Mouse (Mus musculus): Measurements from ENCODE around the gene Gnmt.

Gnmt gene

GRCm38 (mm10) chr17:46703971-46704886 lies 24.7 kb downstream of the Gnmt start:
- no peak for DNase-seq (ENCODE audit: low read depth, low spot score)

- no peak for DNase-seq (ENCODE audit: low read depth, low spot score)
Measured at GRCm38 (mm10) chr17:46702506-46702905, 26.5 kb downstream of the Gnmt start.

DNA sequence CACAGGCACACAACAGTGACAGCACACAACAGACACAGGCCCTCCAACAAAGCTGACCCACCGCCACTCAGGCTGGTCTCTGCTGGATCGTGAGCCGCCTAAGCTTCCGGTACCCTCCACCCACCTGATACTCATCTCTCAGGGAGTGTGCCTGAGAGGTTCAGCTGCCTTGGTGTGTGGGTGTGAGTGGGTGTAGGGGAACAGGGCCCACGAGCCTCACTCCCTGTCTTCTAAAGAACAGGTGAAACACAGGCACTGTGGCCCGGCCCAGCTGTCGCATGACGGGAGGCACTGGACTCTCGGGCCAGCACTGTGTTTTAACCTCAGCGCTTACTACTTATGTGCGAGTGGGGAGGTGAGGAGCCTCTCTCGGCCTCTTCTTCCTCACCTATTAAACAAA lies 26.9 kb downstream of the Gnmt start:
- DNase-seq (ENCODE audit: low read depth, low spot score): no peak

DNA sequence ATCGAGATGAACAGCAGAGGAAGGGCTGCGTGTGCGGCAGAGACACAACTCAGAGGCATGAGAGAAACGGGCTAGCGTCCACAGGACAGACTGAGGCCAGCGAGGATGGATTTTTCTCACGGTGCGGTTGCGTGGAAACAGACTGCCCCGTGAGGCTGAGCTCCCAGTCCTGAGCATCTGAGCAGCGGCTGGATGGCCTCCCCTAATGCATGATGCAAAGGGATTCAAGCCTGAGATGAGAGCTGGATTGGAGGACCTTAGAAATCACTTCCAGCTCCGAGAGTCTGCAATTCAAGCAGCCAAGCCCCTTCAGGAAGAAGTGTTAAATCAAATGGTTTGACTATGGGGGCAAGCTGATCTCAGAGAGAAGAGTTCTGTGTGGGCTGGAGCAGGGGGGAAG lies 27.5 kb downstream of the Gnmt start:
- no peak for DNase-seq (ENCODE audit: low read depth, low spot score)

- no peak for DNase-seq (ENCODE audit: low read depth, low spot score)
Measured at GRCm38 (mm10) chr17:46699912-46700311, 29.1 kb downstream of the Gnmt start.

DNA sequence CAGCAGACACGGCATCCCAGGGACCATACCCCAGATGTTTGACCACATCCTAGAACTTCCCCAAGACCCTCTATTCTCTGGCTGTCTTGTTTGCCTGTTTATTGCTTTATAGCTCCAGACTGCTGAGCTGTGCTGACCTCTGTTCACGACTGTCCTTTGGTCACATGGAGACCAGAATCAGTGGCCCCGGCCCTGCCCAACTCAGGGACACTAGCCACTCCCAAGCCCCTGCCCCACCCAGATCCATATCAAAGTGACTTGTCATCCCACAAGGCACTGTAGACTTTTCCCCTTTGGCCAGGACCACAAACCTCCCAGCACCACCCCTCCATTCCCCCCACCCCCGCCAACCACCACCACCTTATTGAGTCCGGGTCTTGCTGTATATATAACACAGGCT lies 29.7 kb downstream of the Gnmt start:
- DNase-seq (ENCODE audit: low read depth, low spot score): no peak

- DNase-seq (ENCODE audit: low read depth, low spot score): no peak
Measured at GRCm38 (mm10) chr17:46698515-46698914, 30.5 kb downstream of the Gnmt start.

GRCm38 (mm10) chr17:46694517-46695063 lies 34.4 kb downstream of the Gnmt start:
- DNase-seq (ENCODE audit: low read depth, low spot score): no peak

DNA sequence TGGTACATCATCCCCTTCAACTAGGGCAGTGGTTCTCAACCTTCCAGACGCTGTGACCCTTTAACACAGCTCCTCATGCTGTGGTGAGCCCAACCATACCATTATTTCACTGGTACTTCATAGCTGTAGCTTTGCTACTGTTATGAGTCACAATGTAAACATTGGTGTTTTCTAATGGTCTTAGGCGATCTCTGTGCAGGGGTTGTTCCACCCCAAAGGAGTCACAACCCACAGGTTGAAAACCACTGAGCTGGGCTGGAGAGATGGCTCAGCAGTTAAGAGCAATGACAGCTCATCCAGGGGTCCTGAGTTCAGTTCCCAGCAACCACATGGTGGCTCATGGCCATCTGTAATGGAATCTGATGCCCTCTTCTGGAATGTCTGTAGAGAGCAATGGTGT lies 37.6 kb downstream of the Gnmt start:
- no peak for DNase-seq (ENCODE audit: low read depth, low spot score)

- DNase-seq (ENCODE audit: low read depth, low spot score): no peak
Measured at GRCm38 (mm10) chr17:46690665-46691064, 38.3 kb downstream of the Gnmt start.

DNA sequence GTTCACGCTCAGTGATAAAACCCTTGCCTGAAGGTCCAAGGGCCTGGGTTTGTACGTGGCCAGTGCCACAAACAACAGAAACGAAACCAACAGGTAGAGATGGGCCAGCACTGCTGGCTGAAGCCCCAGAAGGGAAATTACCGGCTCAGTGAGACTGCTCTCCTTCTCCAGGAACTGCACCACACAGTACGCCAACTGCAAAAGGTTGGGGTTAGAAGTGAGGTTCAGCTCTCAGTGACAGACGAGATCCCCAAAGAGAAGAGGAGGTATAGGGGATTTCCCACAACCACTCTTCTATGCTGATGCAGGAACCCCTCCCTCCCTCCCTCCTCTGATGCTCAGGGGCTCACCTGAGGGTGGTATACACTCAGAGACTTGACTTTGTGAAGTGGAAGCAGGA lies 43.1 kb downstream of the Gnmt start:
- no peak for DNase-seq (ENCODE audit: low read depth, low spot score)

GRCm38 (mm10) chr17:46682654-46683389 lies 46.1 kb downstream of the Gnmt start:
- DNase-seq (ENCODE audit: low read depth, low spot score): no peak

DNA sequence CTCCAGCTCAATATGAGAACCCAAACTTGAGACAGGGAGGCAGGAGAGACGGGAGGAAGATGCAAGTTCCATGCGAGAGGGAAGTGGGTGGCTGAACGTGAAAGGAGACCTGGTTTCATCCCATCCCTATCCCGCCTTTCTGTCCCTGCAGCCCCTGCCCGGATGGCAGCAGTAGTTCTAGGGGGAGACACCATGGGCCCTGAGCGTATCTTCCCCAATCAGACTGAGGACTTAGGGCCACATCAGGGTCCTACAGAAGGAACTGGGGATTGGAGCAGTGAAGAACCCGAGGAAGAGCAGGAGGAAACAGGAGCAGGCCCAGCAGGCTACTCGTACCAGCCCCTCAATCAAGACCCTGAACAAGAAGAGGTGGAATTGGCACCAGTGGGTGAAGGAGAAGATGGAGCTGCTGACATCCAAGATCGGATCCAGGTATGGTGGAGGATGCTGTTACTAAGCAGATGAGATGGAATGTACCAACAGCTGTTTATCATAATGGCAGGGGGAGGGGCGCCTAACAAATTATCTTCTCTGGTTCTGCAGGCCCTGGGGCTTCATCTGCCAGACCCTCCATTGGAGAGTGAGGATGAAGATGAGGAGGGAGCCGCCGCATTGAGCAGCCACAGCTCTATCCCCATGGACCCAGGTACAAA lies 47.4 kb downstream of the Gnmt start:
- DNase-seq (ENCODE audit: low read depth, low spot score): no peak

DNA sequence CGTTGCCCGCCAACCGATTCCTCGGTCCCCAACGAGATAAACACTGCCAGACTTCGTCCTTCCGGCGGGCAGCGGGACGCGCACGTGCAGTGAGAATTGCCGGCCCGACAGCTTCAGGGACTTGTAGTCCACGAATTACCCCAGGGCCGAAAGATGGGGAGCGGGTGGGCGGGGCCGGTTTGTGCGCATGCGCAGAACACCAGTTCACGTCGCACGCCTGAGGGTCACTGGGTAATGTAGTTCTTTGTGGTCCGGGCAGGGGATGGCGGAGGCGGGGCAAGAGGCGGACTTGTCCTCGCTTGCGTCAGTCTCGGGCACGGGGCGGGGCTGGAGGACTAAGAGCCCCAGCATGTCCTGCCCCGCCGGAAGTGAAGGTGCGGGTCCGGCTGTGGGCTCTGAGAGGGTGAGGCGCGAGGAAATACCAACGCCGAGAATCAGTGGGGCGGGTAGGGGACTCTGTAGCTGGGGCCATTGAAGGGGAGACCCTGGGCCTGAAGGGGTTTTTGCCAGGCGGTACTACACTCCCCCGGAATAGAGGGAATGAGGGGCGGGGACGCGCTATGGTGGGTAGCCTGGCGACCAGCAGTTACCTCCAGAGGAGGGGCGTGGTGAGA lies 48.1 kb downstream of the Gnmt start, which contains the start of gene Klhdc3:
Gene Klhdc3 (minus strand): TSS at position 155 of the 614 bp plus-strand sequence.
- peak; percentile 97 for DNase-seq (ENCODE audit: low read depth, low spot score)

GRCm38 (mm10) chr17:46679843-46680759 lies 48.9 kb downstream of the Gnmt start:
- DNase-seq (ENCODE audit: low read depth, low spot score): peak; percentile 27

DNA sequence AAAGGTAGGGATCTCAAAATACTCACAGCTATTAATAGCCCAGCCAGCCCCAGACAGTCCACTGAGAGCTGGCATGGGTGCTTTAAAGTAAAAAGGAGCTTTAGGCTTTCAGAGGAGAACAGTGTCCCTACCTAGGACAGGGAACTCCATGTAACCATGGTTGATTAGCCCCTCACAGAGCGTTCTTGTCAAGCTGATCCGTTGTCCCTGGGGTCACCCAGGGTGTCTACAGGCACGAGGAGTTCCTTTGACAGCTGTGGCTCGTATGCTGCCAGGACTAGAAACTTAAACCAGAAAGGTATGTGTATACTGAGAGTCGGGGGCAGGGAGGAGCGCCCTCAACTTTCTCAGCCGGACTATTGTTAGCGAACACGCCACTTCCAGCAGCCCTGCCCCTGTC lies 50.1 kb downstream of the Gnmt start:
- no peak for DNase-seq (ENCODE audit: low read depth, low spot score)

GRCm38 (mm10) chr17:46678416-46678815 lies 50.6 kb downstream of the Gnmt start, which contains the start of gene Mea1:
Mea1 (plus strand) TSS chr17:46678793.
- no peak for DNase-seq (ENCODE audit: low read depth, low spot score)

Data from retina, postnatal 7 days (tissue).